Mouse (Mus musculus) hindbrain, embryonic 16.5 days (tissue): ENCODE data around the gene Wasf3. TPM values are rescaled to one million over a fixed set of nuclear protein-coding genes. Genes with fewer than 3 reads are reported as not detected.

Source experiments
- ATAC-seq: fragments of 200-750 bp; cut with Nextera tagmentation; 2 replicates; pipeline ENCODE4 v1.8.0; 2017; ENCODE audit warnings: moderate TSS enrichment, moderate library complexity
- H3K27ac ChIP-seq: fragments of 300-500 bp; sonication (generic); 2 replicates; pipeline ENCODE4 v1.5.1; 2014; ENCODE audit warnings: low read depth, mild to moderate bottlenecking, control low read depth, low read length, moderate library complexity
- H3K27me3 ChIP-seq: fragments of 300-500 bp; sonication (generic); replicated peaks from 2 replicates; pipeline ENCODE4 v1.6.1; 2014; ENCODE audit warnings: low read length; ENCODE audit not compliant: control insufficient read depth, insufficient read depth
- H3K36me3 ChIP-seq: fragments of 300-500 bp; sonication (generic); 2 replicates; pipeline ENCODE4 v1.6.1; 2014; ENCODE audit warnings: mild to moderate bottlenecking, low read length, moderate library complexity, mixed read lengths; ENCODE audit not compliant: control insufficient read depth, insufficient read depth
- H3K4me1 ChIP-seq: fragments of 300-500 bp; sonication (generic); 2 replicates; pipeline ENCODE4 v1.6.1; 2014; ENCODE audit warnings: low read depth, low read length; ENCODE audit not compliant: control insufficient read depth, insufficient read depth
- H3K4me2 ChIP-seq: fragments of 300-500 bp; sonication (generic); 2 replicates; pipeline ENCODE4 v1.6.1; 2014; ENCODE audit warnings: mild to moderate bottlenecking, low read length, control low read depth, moderate library complexity
- H3K4me3 ChIP-seq: fragments of 300-500 bp; sonication (generic); 2 replicates; pipeline ENCODE4 v1.5.1; 2014; ENCODE audit warnings: mild to moderate bottlenecking, low read length, control low read depth, moderate library complexity
- H3K9ac ChIP-seq: fragments of 300-500 bp; sonication (generic); 2 replicates; pipeline ENCODE4 v1.6.1; 2014; ENCODE audit warnings: low read depth, mild to moderate bottlenecking, control low read depth, low read length, moderate library complexity
- H3K9me3 ChIP-seq: fragments of 300-500 bp; sonication (generic); 2 replicates; pipeline ENCODE4 v1.6.1; 2014; ENCODE audit warnings: mild to moderate bottlenecking, low read length, moderate library complexity; ENCODE audit not compliant: control insufficient read depth
- WGBS: fragments of 180-500 bp; shearing (Covaris S2); extraction: QIAGEN DNeasy Blood & Tissue Kit; methylation state at CpG from one replicate; pipeline ENCODE4 v1.1.7; 2014; 5-methylcytosine and 5-hydroxymethylcytosine counted together
- polyA plus RNA-seq: library from polyadenylated mRNA; unstranded; fragments of >200 nt; fragmentation: Nextera tagmentation; extraction: Ambion mirVana; gene quantifications from 2 replicates; pipeline ENCODE4 v1.2.1, GENCODE M21; 2015

Gene Wasf3
- polyA plus RNA-seq, 1 experiment from 2014 or later: 19.3 TPM

DNA sequence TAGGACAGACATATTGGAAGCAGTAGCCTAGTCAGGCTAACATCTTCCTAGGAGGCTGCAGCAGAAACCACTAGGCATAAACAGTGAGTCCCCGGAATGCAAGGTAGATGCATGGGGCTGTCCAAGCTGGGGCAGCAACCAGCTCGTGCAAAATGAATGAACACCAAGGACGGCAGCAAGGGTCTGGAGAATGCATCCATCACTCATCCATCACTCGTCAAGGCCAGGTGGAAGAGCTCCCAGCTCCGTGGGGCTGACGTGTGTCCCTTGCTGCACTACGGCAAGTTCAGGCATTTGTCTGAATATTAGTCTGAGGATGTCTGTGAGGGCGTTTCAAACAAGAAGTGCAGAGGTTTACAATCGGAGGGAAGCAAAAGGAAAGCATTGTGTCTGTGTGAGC lies 22.1 kb upstream of the Wasf3 start:
- Histone ChIP-seq H3K36me3 (no peaks in the 10 kb centered on the region), H3K27ac (no peak overlapping the region), H3K9me3 (no peaks in the 10 kb centered on the region), H3K27me3 (no peaks in the 10 kb centered on the region), H3K9ac (no peak overlapping the region), H3K4me3 (no peak overlapping the region), H3K4me2 (no peak overlapping the region), H3K4me1 (no peaks in the 10 kb centered on the region)
- no peak for ATAC-seq
- WGBS: 76% methylated on average over 9 of the region's 9 CpGs

DNA sequence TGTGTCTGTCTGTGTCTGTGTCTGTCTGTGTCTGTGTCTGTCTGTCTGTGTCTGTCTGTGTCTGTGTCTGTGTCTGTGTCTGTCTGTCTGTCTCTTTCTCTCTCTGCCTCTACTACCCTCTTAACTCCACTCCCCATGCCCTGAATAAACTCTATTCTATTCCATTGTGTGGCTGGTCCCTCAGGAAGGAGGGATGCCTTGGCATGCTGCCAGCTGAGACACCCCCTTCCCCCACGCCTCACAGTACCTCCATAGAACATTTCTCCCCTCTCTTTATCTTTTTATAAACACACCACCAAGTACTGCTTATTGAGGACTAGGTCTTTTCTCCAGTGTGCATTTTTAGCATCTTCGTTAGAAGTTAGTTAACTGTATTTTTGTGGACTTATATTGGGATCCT lies 16.4 kb upstream of the Wasf3 start:
- Histone ChIP-seq H3K4me3 (no peak overlapping the region), H3K36me3 (no peaks in the 10 kb centered on the region), H3K4me1 (no peaks in the 10 kb centered on the region), H3K27ac (no peak overlapping the region), H3K4me2 (no peak overlapping the region), H3K27me3 (no peaks in the 10 kb centered on the region), H3K9me3 (no peaks in the 10 kb centered on the region), H3K9ac (no peak overlapping the region)
- ATAC-seq: no peak
- 51% methylated on average over 2 of the region's 2 CpGs for WGBS

DNA sequence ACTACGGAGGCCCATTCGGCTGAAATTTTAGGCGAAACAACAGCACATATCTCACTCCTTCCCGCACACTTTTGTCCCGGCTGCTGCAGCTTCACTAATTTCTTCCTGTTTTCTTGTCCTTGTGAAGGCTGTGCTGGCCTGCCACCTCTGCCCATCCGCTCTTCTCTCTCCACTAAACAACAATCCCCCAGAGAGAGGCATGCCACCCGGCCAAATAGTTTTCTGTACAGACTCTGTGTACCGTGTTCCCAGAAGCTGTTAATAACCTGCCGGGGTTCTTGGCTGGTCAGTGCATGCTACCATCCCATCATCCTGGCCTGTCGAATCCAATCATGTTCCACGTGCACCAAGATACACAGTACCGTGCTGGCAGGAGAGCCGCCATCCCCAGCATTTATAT lies 15.8 kb upstream of the Wasf3 start:
- 70% methylated on average over 13 of the region's 13 CpGs for WGBS
- Histone ChIP-seq H3K4me1 (no peaks in the 10 kb centered on the region), H3K4me3 (no peak overlapping the region), H3K27me3 (no peaks in the 10 kb centered on the region), H3K27ac (no peak overlapping the region), H3K36me3 (no peaks in the 10 kb centered on the region), H3K9ac (no peak overlapping the region), H3K4me2 (no peak overlapping the region), H3K9me3 (no peaks in the 10 kb centered on the region)
- no peak for ATAC-seq

DNA sequence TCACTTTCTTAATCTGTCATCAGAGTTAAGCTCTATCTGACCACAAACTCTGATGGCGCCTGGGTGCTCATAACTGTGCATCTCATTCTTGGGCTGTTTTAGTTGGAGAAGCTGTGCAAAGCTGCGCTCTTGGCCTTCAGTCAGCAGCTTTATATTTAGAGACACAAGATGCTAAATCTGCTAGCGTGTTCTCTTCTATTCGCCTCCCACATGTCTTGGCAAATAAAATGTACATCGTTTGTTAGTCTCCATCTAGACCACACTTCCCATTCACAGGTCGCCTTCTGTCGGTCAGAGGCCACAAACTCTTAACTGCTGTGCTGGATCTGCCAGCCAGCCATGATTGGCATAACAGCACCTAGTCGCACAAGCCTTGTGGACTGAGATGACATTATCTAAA lies 14.0 kb upstream of the Wasf3 start:
- Histone ChIP-seq H3K4me3 (no peak overlapping the region), H3K9ac (no peak overlapping the region), H3K4me2 (no peak overlapping the region), H3K9me3 (no peaks in the 10 kb centered on the region), H3K4me1 (no peaks in the 10 kb centered on the region), H3K36me3 (no peaks in the 10 kb centered on the region), H3K27ac (no peak overlapping the region), H3K27me3 (no peaks in the 10 kb centered on the region)
- 87% methylated on average over 8 of the region's 8 CpGs for WGBS
- no peak for ATAC-seq

DNA sequence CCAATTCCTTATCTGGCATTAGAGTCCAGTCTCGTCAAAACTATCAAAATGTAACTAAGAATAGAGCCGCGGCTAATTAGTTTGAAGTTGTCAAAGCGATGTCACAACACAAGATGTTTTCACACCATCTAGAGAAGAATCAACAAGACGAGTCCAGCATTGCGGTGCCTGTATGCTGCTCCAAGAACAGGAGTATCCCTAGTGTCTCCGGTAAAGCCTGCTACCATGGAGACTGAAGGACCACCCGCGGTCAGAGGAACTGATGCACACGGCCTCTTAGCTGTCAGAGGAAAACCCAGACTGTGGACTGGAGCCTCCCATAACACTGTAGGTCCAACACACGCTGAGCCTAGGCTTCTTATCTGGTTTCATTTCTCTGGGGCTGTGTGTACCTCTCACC lies 11.5 kb upstream of the Wasf3 start:
- no peak overlapping the region for H3K9ac ChIP-seq
- H3K4me1 ChIP-seq: no peaks in the 10 kb centered on the region
- H3K36me3 ChIP-seq: no peaks in the 10 kb centered on the region
- H3K9me3 ChIP-seq: no peaks in the 10 kb centered on the region
- WGBS: 74% methylated on average over 11 of the region's 11 CpGs
- no peaks in the 10 kb centered on the region for H3K27me3 ChIP-seq
- H3K4me3 ChIP-seq: no peak overlapping the region
- ATAC-seq: no peak
- no peak overlapping the region for H3K27ac ChIP-seq
- no peak overlapping the region for H3K4me2 ChIP-seq

GRCm38 (mm10) chr5:146376601-146377000 lies 8.2 kb upstream of the Wasf3 start:
- no peak for ATAC-seq
- no peak overlapping the region for H3K9ac ChIP-seq
- H3K36me3 ChIP-seq: no peaks in the 10 kb centered on the region
- 84% methylated on average over 4 of the region's 4 CpGs for WGBS
- no peaks in the 10 kb centered on the region for H3K27me3 ChIP-seq
- H3K4me1 ChIP-seq: no peaks in the 10 kb centered on the region
- H3K27ac ChIP-seq: no peak overlapping the region
- H3K9me3 ChIP-seq: no peaks in the 10 kb centered on the region
- no peak overlapping the region for H3K4me2 ChIP-seq
- no peak overlapping the region for H3K4me3 ChIP-seq

- no peak overlapping the region for H3K4me3 ChIP-seq
- ATAC-seq: no peak
- no peaks in the 10 kb centered on the region for H3K27me3 ChIP-seq
- H3K4me2 ChIP-seq: no peak overlapping the region
- no peak overlapping the region for H3K9ac ChIP-seq
- H3K4me1 ChIP-seq: peaks cover 3% of the 10 kb centered on the region; the same call in 1 of the 2 replicates
- H3K36me3 ChIP-seq: no peaks in the 10 kb centered on the region
- WGBS: 74% methylated on average over 8 of the region's 8 CpGs
- no peaks in the 10 kb centered on the region for H3K9me3 ChIP-seq
- no peak overlapping the region for H3K27ac ChIP-seq
These were observed 4.7 kb upstream of the Wasf3 start for GRCm38 (mm10) chr5:146380041-146380440.

- 79% methylated on average over 3 of the region's 3 CpGs for whole genome bisulfite sequencing
- H3K9ac ChIP-seq: no peak overlapping the region
- H3K36me3 ChIP-seq: 0 out of 2 replicates have a peak, but pooled peaks cover 4% of the 10 kb centered on the region
- peaks cover 10% of the 10 kb centered on the region for H3K4me1 ChIP-seq
- H3K27me3 ChIP-seq: no peaks in the 10 kb centered on the region
- H3K4me3 ChIP-seq: no peak overlapping the region
- ATAC-seq: no peak
- no peak overlapping the region for H3K4me2 ChIP-seq
- H3K9me3 ChIP-seq: no peaks in the 10 kb centered on the region; the same call in 1 of the 2 replicates
- H3K27ac ChIP-seq: no peak overlapping the region
These were observed 2.5 kb upstream of the Wasf3 start for GRCm38 (mm10) chr5:146382268-146382667.

GRCm38 (mm10) chr5:146383401-146383800 lies 1.4 kb upstream of the Wasf3 start:
- Histone ChIP-seq H3K4me1 (peaks cover 10% of the 10 kb centered on the region), H3K36me3 (0 out of 2 replicates have a peak, but pooled peaks cover 4% of the 10 kb centered on the region), H3K9me3 (no peaks in the 10 kb centered on the region; the same call in 1 of the 2 replicates), H3K27ac (no peak overlapping the region), H3K9ac (no peak overlapping the region), H3K27me3 (no peaks in the 10 kb centered on the region), H3K4me3 (no peak overlapping the region), H3K4me2 (no peak overlapping the region)
- no peak for ATAC-seq
- 69% methylated on average over 6 of the region's 6 CpGs for WGBS

GRCm38 (mm10) chr5:146385989-146386388 lies 1.2 kb downstream of the Wasf3 start:
- no peak overlapping the region for H3K27ac ChIP-seq
- peak overlapping the region; percentile 87 for H3K4me3 ChIP-seq
- no peaks in the 10 kb centered on the region for H3K27me3 ChIP-seq
- ATAC-seq: no peak
- H3K4me1 ChIP-seq: peaks cover 10% of the 10 kb centered on the region
- H3K9ac ChIP-seq: peak overlapping the region; percentile 56; the same call in 1 of the 2 replicates
- H3K36me3 ChIP-seq: 0 out of 2 replicates have a peak, but pooled peaks cover 4% of the 10 kb centered on the region
- peak overlapping the region; percentile 84 for H3K4me2 ChIP-seq
- 3% methylated on average over 13 of the region's 13 CpGs for WGBS
- H3K9me3 ChIP-seq: no peaks in the 10 kb centered on the region; the same call in 1 of the 2 replicates
